Mouse (Mus musculus): ENCODE data around the gene Hhatl.

The Hhatl gene

GRCm38 (mm10) chr9:121757835-121758814 is 34.2 kb downstream of the Hhatl start:
- DNase-seq = peak; percentile 35 to 37

GRCm38 (mm10) chr9:121757432-121757831 is 34.9 kb downstream of the Hhatl start:
- DNase-seq = peak in 1 of 2 experiments; percentile 24

DNA sequence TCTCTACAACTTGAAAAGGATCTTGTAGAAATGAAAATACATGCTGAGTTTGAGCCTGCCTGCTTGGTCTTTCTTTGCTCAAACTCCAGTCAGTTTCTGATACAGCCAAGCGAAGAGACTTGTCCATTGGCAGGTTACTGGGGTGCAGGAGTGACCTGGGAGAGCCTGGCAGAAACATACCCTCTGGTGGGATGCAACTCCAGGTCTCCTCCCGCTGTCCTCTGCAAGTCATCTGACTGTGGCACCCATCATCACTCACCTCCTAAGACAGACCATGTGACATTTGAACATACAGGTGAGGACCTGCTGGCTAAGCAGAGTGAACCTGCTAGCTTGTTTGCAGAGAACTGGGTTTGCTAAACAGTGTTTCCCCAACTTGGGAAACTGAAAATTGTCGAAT is 35.5 kb downstream of the Hhatl start:
- DNase-seq = no peak

- DNase-seq = no peak
Observed at GRCm38 (mm10) chr9:121754624-121755023, 37.7 kb downstream of the Hhatl start.

- DNase-seq = no peak
Observed at GRCm38 (mm10) chr9:121752774-121753173, 39.5 kb downstream of the Hhatl start.

- DNase-seq = no peak
Observed at GRCm38 (mm10) chr9:121744051-121744450, 48.3 kb downstream of the Hhatl start.

DNA sequence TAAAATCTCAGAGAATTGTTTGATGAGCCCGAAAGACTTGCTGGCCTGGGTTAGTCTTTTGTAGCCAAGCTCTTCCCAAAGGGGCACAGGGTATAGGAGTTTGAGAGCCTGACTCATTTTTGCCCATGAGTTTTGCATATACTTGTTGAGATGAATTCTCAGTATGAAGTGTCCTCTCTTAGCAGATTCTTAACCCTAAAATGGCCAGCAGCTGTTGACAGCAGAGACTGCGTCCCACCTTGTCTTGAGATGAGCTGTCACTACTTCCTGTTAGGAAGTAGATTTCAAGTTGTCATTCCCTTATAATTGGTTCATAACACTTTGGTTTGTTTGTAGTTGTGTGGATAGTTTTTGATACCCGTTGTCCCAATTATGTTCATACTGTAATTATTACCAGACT is 51.1 kb downstream of the Hhatl start:
- DNase-seq = no peak

DNA sequence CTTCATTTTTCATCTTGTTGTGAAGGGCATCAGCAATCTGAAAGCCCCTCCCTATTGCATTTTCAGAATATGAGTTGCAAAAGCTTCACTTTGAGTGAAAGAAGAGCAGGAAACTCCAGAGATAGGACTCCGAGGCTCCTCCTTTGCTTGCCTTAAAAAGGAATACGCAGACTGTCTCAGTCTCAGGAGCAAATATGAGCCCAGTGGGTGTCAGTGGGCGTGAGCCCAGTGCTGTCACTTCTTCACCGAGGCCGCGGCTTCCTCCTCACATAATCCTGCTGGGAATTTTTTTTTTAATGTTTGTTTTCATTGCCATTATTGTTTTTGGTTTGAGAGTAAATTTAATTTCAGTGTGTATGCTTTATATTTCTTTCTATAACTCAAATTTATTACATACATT is 51.8 kb downstream of the Hhatl start:
- DNase-seq = no peak
